Mouse (Mus musculus): ENCODE measurements at regions not wholly inside any gene's neighbourhood (a gene's known extent, or its start where the extent isn't known, plus 50 kb on each side); places are given as distances from the start of the nearest gene placed in this dataset.
"Not testable (repeated sequence)": the region's sequence is repeated elsewhere in the genome, so short reads cannot be mapped to it uniquely, and the experiment has no call there.

DNA sequence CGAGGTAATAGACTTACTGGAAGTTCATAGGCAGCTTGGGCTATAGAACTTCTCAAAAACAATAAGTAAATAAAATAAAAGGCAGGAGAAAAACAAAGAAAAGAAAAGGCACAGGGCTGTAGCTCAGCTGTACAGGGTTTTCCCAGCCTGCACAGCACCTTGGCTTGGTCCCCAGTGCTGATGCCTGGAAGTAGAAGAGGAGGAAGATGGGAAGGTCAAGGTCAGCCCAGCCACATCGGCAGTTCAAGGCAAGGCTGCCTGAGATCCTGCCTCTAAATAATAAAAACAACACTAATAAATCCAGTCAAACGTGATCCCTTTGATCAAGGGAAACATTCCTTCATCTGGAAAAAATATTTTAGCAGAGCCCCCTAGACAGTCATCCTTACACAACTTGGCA lies 103.1 kb downstream of the Cenpf start:
- no peak for DNase-seq

DNA sequence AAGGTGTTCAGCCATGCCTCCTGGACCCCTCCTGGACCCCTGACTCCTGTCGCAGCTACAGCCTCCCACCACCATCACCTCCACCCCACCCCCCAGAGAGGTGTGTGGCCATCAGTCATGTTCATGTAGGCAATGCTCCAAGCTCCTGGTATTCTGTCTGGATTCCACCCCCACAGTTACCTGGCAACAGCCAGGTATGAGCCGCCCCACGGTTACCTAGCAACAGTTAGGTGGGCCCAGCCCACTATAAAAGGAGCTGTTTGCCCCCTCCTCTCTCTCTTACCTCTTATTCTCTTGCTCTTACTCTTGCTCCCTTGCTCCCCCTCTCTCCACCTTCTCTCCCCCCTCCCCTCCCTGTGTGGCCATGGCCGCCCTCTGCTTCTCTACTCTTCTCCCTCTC lies 106.5 kb downstream of the Cenpf start:
- no peak for DNase-seq

- DNase-seq = peak; percentile 6
These were observed 108.5 kb downstream of the Cenpf start for GRCm38 (mm10) chr1:189579358-189579757.

- DNase-seq = no peak
These were observed 111.4 kb downstream of the Cenpf start for GRCm38 (mm10) chr1:189576311-189577002.

- no peak for DNase-seq
These were observed 112.2 kb downstream of the Cenpf start for GRCm38 (mm10) chr1:189575525-189576240.

GRCm38 (mm10) chr1:189566491-189566890 lies 121.4 kb downstream of the Cenpf start:
- no peak for DNase-seq

- no peak for DNase-seq
These were observed 126.1 kb downstream of the Cenpf start for GRCm38 (mm10) chr1:189561831-189562230.

GRCm38 (mm10) chr1:189560576-189560975 lies 127.3 kb downstream of the Cenpf start:
- no peak for DNase-seq

GRCm38 (mm10) chr1:189550851-189551250 lies 137.0 kb downstream of the Cenpf start:
- DNase-seq = no peak

- DNase-seq = no peak
These were observed 130.8 kb upstream of the Kcnk2 start for GRCm38 (mm10) chr1:189532834-189533233.

DNA sequence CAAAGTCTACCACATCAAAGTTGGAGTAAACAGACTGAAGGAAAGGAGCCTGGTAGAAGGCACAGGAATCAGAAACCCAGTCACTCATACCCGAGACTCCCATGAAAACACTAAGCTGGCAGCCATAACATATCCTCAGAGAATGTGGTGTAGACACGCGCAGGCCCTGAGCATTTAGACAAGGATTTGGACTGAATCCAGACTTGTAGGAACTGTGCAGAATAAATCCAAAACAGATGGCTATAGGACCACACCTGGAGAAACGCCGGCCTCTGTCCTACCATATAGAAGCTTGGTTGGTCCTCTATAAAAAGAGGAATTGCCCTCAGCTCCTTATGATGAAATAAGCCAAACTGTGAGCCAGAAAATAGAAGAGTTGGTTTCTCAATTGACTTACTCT lies 124.3 kb upstream of the Kcnk2 start:
- no peak for DNase-seq

- no peak for DNase-seq
These were observed 113.4 kb upstream of the Kcnk2 start for GRCm38 (mm10) chr1:189515476-189515875.

DNA sequence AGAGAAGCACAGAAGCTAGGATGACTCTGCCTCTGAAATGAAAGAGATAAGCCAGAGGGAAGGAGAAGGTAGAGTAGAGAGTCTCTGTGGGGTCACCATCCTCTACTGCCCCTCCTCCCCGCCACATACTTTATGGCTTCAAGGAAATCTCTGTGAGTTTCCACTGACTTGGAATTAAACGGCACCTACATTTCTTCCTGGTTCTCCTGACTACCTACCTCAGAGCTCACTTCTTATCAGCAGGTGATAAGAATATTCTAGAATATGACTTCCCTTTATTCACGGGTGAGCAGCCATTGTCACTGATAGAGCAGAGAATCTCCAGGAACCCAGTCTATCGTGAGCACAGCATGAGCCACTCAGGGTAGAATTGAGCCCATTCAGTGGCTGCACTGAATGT lies 111.3 kb upstream of the Kcnk2 start:
- DNase-seq = no peak

DNA sequence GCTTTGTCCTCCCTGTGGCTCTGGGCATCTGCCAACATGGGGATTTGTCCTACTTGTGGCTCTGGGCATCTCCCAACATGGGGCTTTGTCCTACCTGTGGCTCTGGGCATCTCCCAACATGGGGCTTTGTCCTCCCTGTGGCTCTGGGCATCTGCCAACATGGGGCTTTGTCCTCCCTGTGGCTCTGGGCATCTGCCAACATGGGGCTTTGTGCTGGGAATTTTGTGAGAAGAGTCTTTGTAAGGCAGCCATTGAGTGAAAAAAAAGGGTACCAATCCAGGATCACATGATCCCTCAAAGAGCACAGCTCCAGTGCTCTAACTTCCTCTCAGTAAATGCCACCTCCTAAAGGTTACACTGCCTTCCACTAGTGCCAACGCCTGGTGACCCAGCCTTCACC lies 105.2 kb upstream of the Kcnk2 start:
- DNase-seq = not testable (repeated sequence)

DNA sequence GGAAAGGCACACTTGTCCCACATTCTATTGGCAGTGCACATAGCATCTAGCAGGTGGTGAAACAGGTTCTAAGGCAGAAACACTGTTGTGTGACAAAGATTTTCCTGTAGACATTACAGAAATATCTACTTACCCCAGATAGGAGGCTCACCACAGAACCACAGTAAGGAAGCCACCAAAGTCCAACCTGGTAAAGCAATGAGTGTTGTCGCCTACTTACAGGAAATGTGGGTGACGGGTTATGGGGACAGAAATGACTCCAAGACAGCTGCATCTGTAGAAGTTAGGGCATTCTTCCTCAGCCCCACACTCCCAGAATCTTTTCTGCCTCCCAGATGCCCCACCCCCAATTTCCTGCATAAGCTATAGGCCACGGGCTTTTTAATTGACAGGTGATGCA lies 97.6 kb upstream of the Kcnk2 start:
- DNase-seq = no peak

DNA sequence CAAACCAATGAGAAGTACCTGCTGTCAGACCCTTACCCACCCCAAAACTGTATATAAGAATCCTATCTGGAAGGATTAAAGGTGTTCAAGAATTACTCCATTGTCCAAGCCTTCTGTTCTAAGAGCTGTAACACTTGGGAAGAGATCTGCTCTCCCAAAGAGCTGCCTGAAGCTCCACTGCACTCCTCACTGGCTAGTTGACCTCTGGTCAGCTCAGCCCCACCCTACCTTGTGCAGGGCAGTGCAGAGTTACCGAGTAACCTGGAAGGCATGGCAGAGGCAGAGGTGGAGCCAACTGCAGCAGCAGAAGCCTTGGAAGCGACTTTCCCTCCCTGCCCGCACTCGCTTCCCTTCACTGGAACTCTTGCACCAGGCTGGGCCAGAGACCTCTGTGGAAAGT lies 97.1 kb upstream of the Kcnk2 start:
- no peak for DNase-seq

GRCm38 (mm10) chr1:189497031-189497430 lies 95.0 kb upstream of the Kcnk2 start:
- no peak for DNase-seq

GRCm38 (mm10) chr1:189495386-189496150 lies 93.5 kb upstream of the Kcnk2 start:
- DNase-seq = no peak

DNA sequence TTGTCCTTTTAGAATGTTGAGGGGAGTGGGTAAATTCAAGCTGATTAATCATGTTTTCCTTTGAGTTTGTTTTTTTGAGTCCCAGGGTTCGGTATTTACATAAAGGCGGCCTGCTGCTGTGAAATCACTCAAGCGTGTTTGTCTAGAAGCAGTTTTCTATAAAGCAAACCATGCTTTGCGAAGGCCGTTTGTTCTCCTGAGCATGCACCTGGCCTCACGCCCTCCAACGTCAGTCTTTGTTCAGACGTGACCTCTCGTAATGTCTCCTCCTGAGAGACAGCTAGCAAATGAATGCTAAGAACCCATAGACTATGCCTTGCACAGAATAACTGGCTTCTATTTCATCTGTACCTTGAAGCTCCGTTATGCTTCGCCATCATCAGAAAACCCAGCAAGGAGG lies 92.8 kb upstream of the Kcnk2 start:
- no peak for DNase-seq

GRCm38 (mm10) chr1:189485336-189485735 lies 83.3 kb upstream of the Kcnk2 start:
- DNase-seq = no peak

DNA sequence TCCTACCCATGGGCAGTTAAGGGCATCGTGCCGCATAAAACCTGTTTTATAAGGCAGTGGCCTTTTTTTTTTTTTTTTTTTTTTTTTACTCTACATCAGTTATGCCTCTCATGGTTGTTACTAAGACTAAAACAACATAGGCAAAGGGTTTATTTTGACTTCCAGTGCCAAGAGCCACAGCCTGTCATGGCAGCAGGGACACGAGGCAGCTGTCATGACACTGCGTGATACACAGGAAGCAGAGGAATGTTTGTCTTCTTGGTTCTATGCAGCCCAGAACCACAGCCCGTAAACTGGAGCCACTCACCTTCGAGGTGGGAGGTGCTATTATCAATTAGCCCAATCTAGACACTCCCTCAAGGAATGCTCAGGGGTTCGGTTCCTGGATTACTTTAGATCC lies 81.3 kb upstream of the Kcnk2 start:
- no peak for DNase-seq

GRCm38 (mm10) chr1:189478051-189478450 lies 76.0 kb upstream of the Kcnk2 start:
- no peak for DNase-seq

GRCm38 (mm10) chr1:189476796-189477195 lies 74.7 kb upstream of the Kcnk2 start:
- no peak for DNase-seq

- no peak for DNase-seq
These were observed 71.0 kb upstream of the Kcnk2 start for GRCm38 (mm10) chr1:189473071-189473470.

Measured in thymus, postnatal 25 days (tissue).